Mouse (Mus musculus) small intestine, adult 2 months (tissue): ENCODE measurements at regions not wholly inside any gene's neighbourhood (a gene's known extent, or its start where the extent isn't known, plus 50 kb on each side); places are given as distances from the start of the nearest gene placed in this dataset.

Experiments used
- CTCF ChIP-seq: fragments of 200-500 bp; IDR thresholded peaks from 2 replicates; pipeline ENCODE4 v1.5.1; 2012; ENCODE audit warnings: low read depth, mild to moderate bottlenecking, control low read depth, inconsistent platforms, low read length, moderate library complexity, mixed read lengths; ENCODE audit not compliant: insufficient replicate concordance, insufficient read length; ENCODE audit errors: extremely low read depth
- POLR2A ChIP-seq: fragments of 200-500 bp; IDR thresholded peaks from 2 replicates; pipeline ENCODE4 v1.6.1; 2012; ENCODE audit warnings: low read depth, mild to moderate bottlenecking, control low read depth, inconsistent platforms, low read length, moderate library complexity

- no peak for TF ChIP-seq POLR2A
- TF ChIP-seq CTCF: no peak
These were observed 211.7 kb upstream of the Ntm start for GRCm38 (mm10) chr9:30174646-30175045.
